Comparison of ENCODE assay signal across 28 mouse cellular contexts in genomic region chr6:135157496-135157895, GRCm38 (mm10). TPM values are rescaled to one million over a fixed set of nuclear protein-coding genes. Genes with fewer than 3 reads are reported as not detected.
DNase-seq lines count a peak whose midpoint lies in the region; ATAC-seq lines count a peak whose summit lies in the region.
"Had no signal": no experiment of that assay in that cellular context is flagged by ENCODE, and none has a peak within 500 bp of the region (broad histone marks: within the 10 kb centered on the region; RNA-seq: fewer than 3 reads in every experiment).

No protein-coding gene starts in this region.

- peak; percentile 12 to 28 for DNase-seq in heart, adult 18-20 months
- DNase-seq in heart, adult 8-10 months (ENCODE audit: low spot score), result no peak
- no peak for DNase-seq in lung, postnatal 25 days (ENCODE audit: low spot score)
- DNase-seq in liver, embryonic 13.5 days, result no peak
- no peak for DNase-seq in thymus, postnatal 0 days (ENCODE audit: low spot score)
- no peak for DNase-seq in adrenal gland, adult (ENCODE audit: inconsistent age in 2 of 2, low spot score in 1 of 2)
- DNase-seq: adrenal gland, postnatal 36 days; cerebellum, adult 18-20 months; cerebellum, postnatal 36 days; kidney, adult 11 months; kidney, postnatal 14 days; thymus, postnatal 36 days had no signal

- no peaks in the 10 kb centered on the region for H3K4me1 ChIP-seq in lung, embryonic 15.5 days
- peaks cover 58% of the 10 kb centered on the region for H3K4me1 ChIP-seq in liver, embryonic 13.5 days (replicated peaks)
- H3K4me1 ChIP-seq: forebrain, embryonic 13.5 days; midbrain, embryonic 12.5 days; neural tube, embryonic 12.5 days had no signal

- H3K27ac ChIP-seq in lung, embryonic 15.5 days, result no peak overlapping the region
- peak overlapping the region; percentile 43 for H3K27ac ChIP-seq in liver, embryonic 13.5 days
- H3K27ac ChIP-seq: forebrain, embryonic 13.5 days; hindbrain, embryonic 10.5 days; macrophage; midbrain, embryonic 12.5 days; neural tube, embryonic 12.5 days had no signal

- ATAC-seq in lung, embryonic 15.5 days (ENCODE audit: borderline replicate concordance, extremely low read depth, low FRiP score, low TSS enrichment), result 0 out of 2 replicates have a peak, but pooled peaks have one; percentile 31
- ATAC-seq in liver, embryonic 13.5 days (ENCODE audit: low read depth), result peak; percentile 22; the same call in 1 of the 2 replicates
- ATAC-seq in megakaryocyte progenitor cell, adult 5-6 weeks (replicated peaks; ENCODE audit: poor library complexity), result 0 out of 2 replicates have a peak, but pooled peaks have one; percentile 9
- ATAC-seq: forebrain, embryonic 13.5 days had no signal

- no peaks in the 10 kb centered on the region for H3K36me3 ChIP-seq in lung, embryonic 15.5 days
- peaks cover 78% of the 10 kb centered on the region for H3K36me3 ChIP-seq in liver, embryonic 13.5 days
- H3K36me3 ChIP-seq: hindbrain, embryonic 10.5 days; midbrain, embryonic 12.5 days; neural tube, embryonic 12.5 days had no signal

- no peak overlapping the region for H3K9ac ChIP-seq in lung, embryonic 15.5 days
- 0 out of 2 replicates have a peak overlapping the region, but pooled peaks have one; percentile 27 for H3K9ac ChIP-seq in liver, embryonic 13.5 days
- H3K9ac ChIP-seq: forebrain, embryonic 13.5 days; midbrain, embryonic 12.5 days; neural tube, embryonic 12.5 days had no signal

- H3K4me2 ChIP-seq in lung, embryonic 15.5 days, result no peak overlapping the region
- H3K4me2 ChIP-seq in liver, embryonic 13.5 days, result no peak overlapping the region
- H3K4me2 ChIP-seq: forebrain, embryonic 13.5 days; midbrain, embryonic 12.5 days; neural tube, embryonic 12.5 days had no signal

- 32% methylated on average over 4 of the region's 4 CpGs for WGBS in lung, embryonic 15.5 days
- 74% methylated on average over 4 of the region's 4 CpGs for WGBS in liver, embryonic 13.5 days (ENCODE audit: insufficient replicate concordance)

- H3K9me3 ChIP-seq in lung, embryonic 15.5 days, result no peaks in the 10 kb centered on the region
- H3K9me3 ChIP-seq in liver, embryonic 13.5 days (replicated peaks), result peaks cover 3% of the 10 kb centered on the region; the same call in 1 of the 2 replicates
- H3K9me3 ChIP-seq: forebrain, embryonic 13.5 days; hindbrain, embryonic 10.5 days; midbrain, embryonic 12.5 days; neural tube, embryonic 12.5 days had no signal

- no peak overlapping the region for H3K4me3 ChIP-seq in lung, embryonic 15.5 days
- H3K4me3 ChIP-seq in liver, embryonic 13.5 days (replicated peaks), result no peak overlapping the region
- H3K4me3 ChIP-seq: erythroblast, embryonic 14.5 days; forebrain, embryonic 13.5 days; hindbrain, embryonic 10.5 days; midbrain, embryonic 12.5 days; neural tube, embryonic 12.5 days had no signal

- no peaks in the 10 kb centered on the region for H3K27me3 ChIP-seq in lung, embryonic 15.5 days
- H3K27me3 ChIP-seq in liver, embryonic 13.5 days, result no peaks in the 10 kb centered on the region
- H3K27me3 ChIP-seq: CH12.LX; forebrain, embryonic 13.5 days; midbrain, embryonic 12.5 days; neural tube, embryonic 12.5 days had no signal

RNA-seq across cellular contexts. Expression of gene Gprc5d, which starts 39.4 kb away (rescaled TPM):
- not detected for total RNA-seq in heart, adult 18-20 months (2021)
- total RNA-seq in heart, adult 8-10 months (2022), result not detected
- polyA plus RNA-seq in lung, embryonic 15.5 days (2015; fragmentation: Nextera tagmentation; extraction: Ambion mirVana), result not detected in 2 replicates
- 0.15 TPM in 1 of 2 replicates, not detected in the other for polyA plus RNA-seq in liver, embryonic 13.5 days (2015; fragmentation: Nextera tagmentation; extraction: Ambion mirVana)
- total RNA-seq in megakaryocyte progenitor cell, adult 5-6 weeks (2015), result not detected in 2 replicates
- not detected in 2 replicates for total RNA-seq in megakaryocyte progenitor cell, adult 5-6 weeks (2017)
- polyA plus RNA-seq in thymus, postnatal 0 days (2015; fragmentation: Nextera tagmentation; extraction: Ambion mirVana), result 0.10 and 0.24 TPM in 2 replicates
- total RNA-seq: adrenal gland, postnatal 36 days; CH12.LX; gastrocnemius, adult 8-10 months; granulocyte monocyte progenitor cell, adult 5-6 weeks; left cerebral cortex, adult 18-20 months; MEL; monocyte, adult 5-6 weeks had no signal
- polyA plus RNA-seq: embryonic facial prominence, embryonic 11.5 days; forebrain, embryonic 13.5 days; hindbrain, embryonic 10.5 days; limb, embryonic 11.5 days; macrophage; neural tube, embryonic 12.5 days had no signal

RNA-seq across cellular contexts. Expression of gene Fam234b, which starts 40.3 kb away (rescaled TPM):
- total RNA-seq in heart, adult 18-20 months (2021), result 1 to 10 TPM; 7.7 to 9.0 TPM
- 10 to 100 TPM in 2 of 4 experiments, 1 to 10 TPM in 2; 7.1 to 11.9 (median 10.3) TPM for total RNA-seq in heart, adult 8-10 months (2022)
- polyA plus RNA-seq in lung, embryonic 15.5 days (2015; fragmentation: Nextera tagmentation; extraction: Ambion mirVana), result 21.1 and 23.3 TPM in 2 replicates
- polyA plus RNA-seq in liver, embryonic 13.5 days (2015; fragmentation: Nextera tagmentation; extraction: Ambion mirVana), result 30.1 and 43.5 TPM in 2 replicates
- 5.9 and 6.5 TPM in 2 replicates for total RNA-seq in megakaryocyte progenitor cell, adult 5-6 weeks (2015)
- 5.4 and 6.8 TPM in 2 replicates for total RNA-seq in megakaryocyte progenitor cell, adult 5-6 weeks (2017)
- polyA plus RNA-seq in thymus, postnatal 0 days (2015; fragmentation: Nextera tagmentation; extraction: Ambion mirVana), result 34.0 and 35.4 TPM in 2 replicates

RNA-seq across cellular contexts. Expression of gene Hebp1, which starts 40.3 kb away (rescaled TPM):
- 10 to 100 TPM; 64.7 to 68.9 TPM for total RNA-seq in heart, adult 18-20 months (2021)
- total RNA-seq in heart, adult 8-10 months (2022), result 10 to 100 TPM; 56.9 to 61.7 (median 58.6) TPM
- polyA plus RNA-seq in lung, embryonic 15.5 days (2015; fragmentation: Nextera tagmentation; extraction: Ambion mirVana), result 9.6 and 10.0 TPM in 2 replicates
- polyA plus RNA-seq in liver, embryonic 13.5 days (2015; fragmentation: Nextera tagmentation; extraction: Ambion mirVana), result 129 and 141 TPM in 2 replicates
- 12.9 and 15.0 TPM in 2 replicates for total RNA-seq in megakaryocyte progenitor cell, adult 5-6 weeks (2015)
- 20.0 and 21.2 TPM in 2 replicates for total RNA-seq in megakaryocyte progenitor cell, adult 5-6 weeks (2017)
- 22.8 and 25.0 TPM in 2 replicates for polyA plus RNA-seq in thymus, postnatal 0 days (2015; fragmentation: Nextera tagmentation; extraction: Ambion mirVana)
- total RNA-seq: CH12.LX had no signal

Comparison
In these comparisons a context has a peak if more than half of its experiments do, and no peak if none do; other contexts are left out.
1. DNase-seq: peak in heart, adult 18-20 months (2 of 2); none in heart, adult 8-10 months (single experiment), lung, postnatal 25 days (single experiment), liver, embryonic 13.5 days (single experiment), thymus, postnatal 0 days (single experiment) and adrenal gland, adult (0 of 2).
2. Peak in every context shown above with its lines, with median percentiles within 50 percentile points of each other: ATAC-seq.